Mouse (Mus musculus) hindbrain, embryonic 11.5 days (tissue): Measurements from ENCODE around the gene Khsrp. TPM values are rescaled to one million over a fixed set of nuclear protein-coding genes. Genes with fewer than 3 reads are reported as not detected.
A peak's percentile ranks its signal among the peaks of the same experiment; 100 is the strongest.

Source experiments
- ATAC-seq: fragments of 200-750 bp; cut with Nextera tagmentation; 2 replicates; pipeline ENCODE4 v1.8.0; 2017; ENCODE audit warnings: mild to moderate bottlenecking, moderate TSS enrichment, moderate library complexity; ENCODE audit not compliant: low FRiP score
- DNase-seq: peaks from one replicate; pipeline ENCODE4 v3.0.0-alpha.2; 2015; ENCODE audit warnings: low spot score
- H3K27ac ChIP-seq: fragments of 300-500 bp; sonication (generic); 2 replicates; pipeline ENCODE4 v1.5.1; 2014; ENCODE audit warnings: mild to moderate bottlenecking, low read depth, low read length
- H3K27me3 ChIP-seq: fragments of 300-500 bp; sonication (generic); 2 replicates; pipeline ENCODE4 v1.6.1; 2014; ENCODE audit warnings: mild to moderate bottlenecking, low read length, moderate library complexity, mixed read lengths; ENCODE audit not compliant: control insufficient read depth, insufficient read depth
- H3K36me3 ChIP-seq: fragments of 300-500 bp; sonication (generic); 2 replicates; pipeline ENCODE4 v1.6.1; 2014; ENCODE audit warnings: mild to moderate bottlenecking, low read length, moderate library complexity, mixed read lengths; ENCODE audit not compliant: control insufficient read depth, insufficient read depth
- H3K4me1 ChIP-seq: fragments of 300-500 bp; sonication (generic); replicated peaks from 2 replicates; pipeline ENCODE4 v1.6.1; 2014; ENCODE audit warnings: low read length, mixed read lengths; ENCODE audit not compliant: control insufficient read depth, insufficient read depth
- H3K4me2 ChIP-seq: fragments of 300-500 bp; sonication (generic); replicated peaks from 2 replicates; pipeline ENCODE4 v1.6.1; 2014; ENCODE audit warnings: mild to moderate bottlenecking, low read depth, low read length
- H3K4me3 ChIP-seq: fragments of 300-500 bp; sonication (generic); 2 replicates; pipeline ENCODE4 v1.5.1; 2014; ENCODE audit warnings: low read depth, low read length
- H3K9ac ChIP-seq: fragments of 300-500 bp; sonication (generic); 2 replicates; pipeline ENCODE4 v1.6.1; 2014; ENCODE audit warnings: low read depth, low read length
- H3K9me3 ChIP-seq: fragments of 300-500 bp; sonication (generic); 2 replicates; pipeline ENCODE4 v1.6.1; 2016; ENCODE audit warnings: low read length; ENCODE audit not compliant: control insufficient read depth
- WGBS: fragments of 180-500 bp; shearing (Covaris S2); extraction: QIAGEN DNeasy Blood & Tissue Kit; methylation state at CpG from one replicate; pipeline ENCODE4 v1.1.7; 2014; 5-methylcytosine and 5-hydroxymethylcytosine counted together
- polyA plus RNA-seq: library from polyadenylated mRNA; unstranded; fragments of >200 nt; fragmentation: Nextera tagmentation; extraction: Ambion mirVana; gene quantifications from 2 replicates; pipeline ENCODE4 v1.2.1, GENCODE M21; 2014

Gene Khsrp
- polyA plus RNA-seq, 1 experiment from 2014 or later, result 42.7 TPM

- 69% methylated on average over 13 of the region's 13 CpGs for WGBS
- H3K4me1 ChIP-seq, result no peaks in the 10 kb centered on the region
- H3K9ac ChIP-seq, result no peak overlapping the region; the same call in 1 of the 2 replicates
- DNase-seq (no peak), ATAC-seq (no peak; the same call in 1 of the 2 replicates)
- H3K27me3 ChIP-seq, result no peaks in the 10 kb centered on the region
- no peaks in the 10 kb centered on the region for H3K36me3 ChIP-seq
- no peaks in the 10 kb centered on the region for H3K9me3 ChIP-seq
- peak overlapping the region; percentile 89 for H3K4me2 ChIP-seq
- H3K27ac ChIP-seq, result no peak overlapping the region
- no peak overlapping the region for H3K4me3 ChIP-seq
Observed at GRCm38 (mm10) chr17:57012245-57012795, 19.0 kb downstream of the Khsrp start.

DNA sequence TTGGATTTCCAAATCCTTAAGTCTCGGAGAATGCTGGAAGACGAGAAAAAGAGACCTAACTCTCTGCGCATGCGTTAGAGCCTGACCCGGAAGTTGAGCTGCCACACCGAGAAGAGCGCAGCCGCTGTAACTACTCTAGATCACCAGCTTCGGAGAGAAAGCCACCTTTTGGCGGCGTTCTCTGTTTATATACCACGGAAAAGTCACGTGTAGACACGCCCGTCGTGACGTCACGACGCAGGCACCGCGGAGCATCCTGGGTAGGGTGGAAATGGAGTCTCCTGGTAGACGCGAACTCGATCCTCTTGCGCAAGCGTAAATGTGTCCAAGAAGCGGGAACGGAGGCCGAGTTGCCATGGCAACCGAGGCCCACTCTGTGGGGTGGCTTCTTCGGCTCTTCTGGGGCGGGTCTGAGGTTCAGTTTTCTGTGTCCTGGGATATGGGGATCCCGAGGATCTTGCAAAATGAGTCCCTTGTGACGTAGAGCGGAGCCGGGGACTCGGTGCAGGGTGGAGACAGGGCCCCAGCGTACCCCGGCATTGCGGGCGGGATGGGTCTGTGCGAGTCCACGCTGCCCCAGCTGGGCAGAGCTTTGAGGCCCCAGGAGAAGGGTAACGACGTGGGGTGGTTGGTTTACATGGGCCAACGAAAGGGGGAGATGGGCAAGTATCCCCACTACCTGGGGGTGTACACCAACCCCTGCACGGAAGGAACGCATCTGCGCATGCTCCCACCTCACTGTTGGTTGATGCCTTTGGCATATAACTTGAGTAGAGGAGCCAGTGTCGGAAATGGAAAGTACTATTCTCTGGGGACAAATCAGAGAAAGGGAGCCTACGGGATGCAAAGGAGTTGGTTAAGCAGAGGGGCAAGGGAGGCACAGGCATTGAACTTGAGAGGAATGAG is 19.8 kb downstream of the Khsrp start, which contains the start of the genes Gtf2f1 and Gm17949:
Gene Gtf2f1, minus strand, starts transcription at position 53 of the 906 bp plus-strand sequence.
Gene Gm17949, plus strand, starts transcription at position 234 of the 906 bp plus-strand sequence.
- H3K4me1 ChIP-seq, result no peaks in the 10 kb centered on the region
- ATAC-seq (peak; percentile 93), DNase-seq (peak; percentile 100)
- H3K9me3 ChIP-seq, result no peaks in the 10 kb centered on the region
- peak within 1 kb of the TSS; percentile 71 for H3K4me3 ChIP-seq
- no peaks in the 10 kb centered on the region for H3K36me3 ChIP-seq
- H3K27me3 ChIP-seq, result no peaks in the 10 kb centered on the region
- peak within 1 kb of the TSS; percentile 86 for H3K27ac ChIP-seq
- H3K9ac ChIP-seq, result peak within 1 kb of the TSS; percentile 77
- H3K4me2 ChIP-seq, result peak within 1 kb of the TSS; percentile 89
- under 1% methylated on average over 51 of the region's 51 CpGs for WGBS

- ATAC-seq, result peak; percentile 67
- no peak for DNase-seq
- Histone ChIP-seq H3K4me3 (peak overlapping the region; percentile 71), H3K9me3 (no peaks in the 10 kb centered on the region), H3K4me1 (no peaks in the 10 kb centered on the region), H3K27ac (peak overlapping the region; percentile 48; the same call in 1 of the 2 replicates), H3K9ac (peak overlapping the region; percentile 66), H3K27me3 (no peaks in the 10 kb centered on the region), H3K36me3 (no peaks in the 10 kb centered on the region), H3K4me2 (peak overlapping the region; percentile 75)
- WGBS, result under 1% methylated on average over 19 of the region's 19 CpGs
Observed at GRCm38 (mm10) chr17:57010911-57011235, 20.4 kb downstream of the Khsrp start.

- no peak overlapping the region for H3K4me2 ChIP-seq
- H3K4me1 ChIP-seq, result no peaks in the 10 kb centered on the region
- WGBS, result 88% methylated on average over 13 of the region's 13 CpGs
- ATAC-seq, result no peak
- H3K36me3 ChIP-seq, result peaks cover 10% of the 10 kb centered on the region; the same call in 1 of the 2 replicates
- H3K27ac ChIP-seq, result no peak overlapping the region
- H3K9me3 ChIP-seq, result no peaks in the 10 kb centered on the region
- H3K4me3 ChIP-seq, result no peak overlapping the region
- no peak overlapping the region for H3K9ac ChIP-seq
- DNase-seq, result no peak
- H3K27me3 ChIP-seq, result no peaks in the 10 kb centered on the region
Observed at GRCm38 (mm10) chr17:57007137-57007905, 24.0 kb downstream of the Khsrp start.

GRCm38 (mm10) chr17:57003994-57004393 is 27.3 kb downstream of the Khsrp start:
- 89% methylated on average over 7 of the region's 7 CpGs for WGBS
- peaks cover 10% of the 10 kb centered on the region; the same call in 1 of the 2 replicates for H3K36me3 ChIP-seq
- no peak overlapping the region for H3K4me2 ChIP-seq
- no peak overlapping the region for H3K27ac ChIP-seq
- no peaks in the 10 kb centered on the region for H3K27me3 ChIP-seq
- no peaks in the 10 kb centered on the region for H3K9me3 ChIP-seq
- no peak overlapping the region for H3K4me3 ChIP-seq
- H3K9ac ChIP-seq, result no peak overlapping the region
- H3K4me1 ChIP-seq, result no peaks in the 10 kb centered on the region
- no peak for DNase-seq
- ATAC-seq, result no peak

DNA sequence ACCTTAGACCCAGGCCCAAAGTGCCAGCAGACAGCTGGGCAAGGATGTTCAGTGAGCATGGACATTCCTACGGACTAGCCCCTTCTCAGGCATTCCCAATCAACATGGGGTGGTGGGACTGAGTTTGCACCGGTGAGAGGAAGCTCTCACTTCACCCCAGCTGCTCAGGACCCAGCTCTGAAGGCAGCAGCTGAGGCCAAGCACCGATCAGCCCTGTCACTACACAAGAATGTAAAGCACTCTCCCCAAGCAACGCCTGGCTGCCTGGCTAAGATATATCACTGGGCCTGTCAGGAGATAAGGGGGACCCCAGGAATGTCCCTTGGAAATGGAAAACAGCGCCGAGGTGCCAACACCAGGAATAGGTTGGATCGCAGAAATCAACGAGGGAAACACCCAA is 30.1 kb downstream of the Khsrp start:
- H3K4me3 ChIP-seq, result no peak overlapping the region
- H3K4me2 ChIP-seq, result no peak overlapping the region
- no peak overlapping the region for H3K9ac ChIP-seq
- H3K9me3 ChIP-seq, result no peaks in the 10 kb centered on the region
- ATAC-seq (no peak), DNase-seq (no peak)
- WGBS, result 75% methylated on average over 8 of the region's 8 CpGs
- peaks cover 5% of the 10 kb centered on the region; the same call in 1 of the 2 replicates for H3K4me1 ChIP-seq
- no peaks in the 10 kb centered on the region for H3K27me3 ChIP-seq
- no peak overlapping the region for H3K27ac ChIP-seq
- H3K36me3 ChIP-seq, result peaks cover 12% of the 10 kb centered on the region

DNA sequence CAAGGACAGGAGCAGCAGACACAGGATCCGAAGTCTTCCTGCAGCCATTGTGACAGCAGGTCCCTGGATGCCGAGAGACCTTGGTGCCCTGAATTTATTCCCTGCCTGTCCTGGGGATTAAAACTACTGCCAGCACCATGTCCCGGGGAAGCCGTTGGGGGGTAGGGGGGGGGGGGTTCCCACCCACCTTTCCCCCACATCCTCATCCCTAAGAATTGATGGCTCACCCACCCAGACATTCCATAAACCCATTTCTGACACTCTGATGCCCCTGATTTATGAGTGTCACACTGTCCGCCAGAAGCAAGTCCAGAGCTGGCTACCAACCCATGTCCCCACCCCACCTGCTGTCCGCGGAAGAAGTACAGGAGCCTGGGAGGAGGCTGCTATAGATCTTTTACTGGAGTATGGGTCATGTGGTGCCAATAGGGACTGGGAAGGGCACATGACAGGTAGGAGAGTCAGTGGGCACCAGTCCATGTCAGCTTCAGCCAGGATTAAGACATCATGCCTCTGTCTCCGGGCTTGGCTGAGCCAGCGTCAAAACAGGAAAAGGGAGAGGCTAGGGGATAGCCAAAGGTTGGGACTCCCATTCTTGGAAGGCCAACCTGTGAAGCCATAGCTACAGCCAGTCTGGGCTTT is 31.2 kb downstream of the Khsrp start, which contains the start of gene Pspn:
Gene Pspn, minus strand, starts transcription at position 51 of the 642 bp plus-strand sequence.
- Histone ChIP-seq H3K9ac (no peak within 1 kb of the TSS), H3K9me3 (no peaks in the 10 kb centered on the region), H3K27me3 (no peaks in the 10 kb centered on the region), H3K36me3 (peaks cover 12% of the 10 kb centered on the region), H3K27ac (no peak within 1 kb of the TSS), H3K4me2 (no peak within 1 kb of the TSS), H3K4me3 (no peak within 1 kb of the TSS), H3K4me1 (peaks cover 5% of the 10 kb centered on the region; the same call in 1 of the 2 replicates)
- DNase-seq, result no peak
- no peak for ATAC-seq
- 83% methylated on average over 9 of the region's 9 CpGs for WGBS

- H3K36me3 ChIP-seq, result peaks cover 13% of the 10 kb centered on the region
- 94% methylated on average over 9 of the region's 9 CpGs for WGBS
- H3K4me2 ChIP-seq, result no peak overlapping the region
- peaks cover 5% of the 10 kb centered on the region; the same call in 1 of the 2 replicates for H3K4me1 ChIP-seq
- H3K9me3 ChIP-seq, result no peaks in the 10 kb centered on the region
- ATAC-seq, result no peak
- H3K27me3 ChIP-seq, result no peaks in the 10 kb centered on the region
- no peak overlapping the region for H3K27ac ChIP-seq
- DNase-seq, result no peak
- no peak overlapping the region for H3K4me3 ChIP-seq
- no peak overlapping the region for H3K9ac ChIP-seq
Observed at GRCm38 (mm10) chr17:56999414-56999813, 31.9 kb downstream of the Khsrp start.
